Mouse (Mus musculus): Measurements from ENCODE around the gene Ganab. TPM values are rescaled to one million over a fixed set of nuclear protein-coding genes. Genes with fewer than 3 reads are reported as not detected.

The Ganab gene
- polyA plus RNA-seq, 1 experiment from 2014 or later = 118 TPM

GRCm38 (mm10) chr19:8943047-8943446 is 45.2 kb downstream of the Ganab start:
- Histone ChIP-seq H3K36me3 (peaks cover 65% of the 10 kb centered on the region), H3K27me3 (ENCODE audit: low read depth, poor library complexity, severe bottlenecking) (no peaks in the 10 kb centered on the region), H3K4me1 (peaks cover 34% of the 10 kb centered on the region), H3K9me3 (replicated peaks) (no peaks in the 10 kb centered on the region), H3K4me3 (peak overlapping the region; percentile 97), H3K27ac (replicated peaks) (peak overlapping the region; percentile 98; the same call in 1 of the 2 replicates)
- DNase-seq (ENCODE audit: low spot score) = no peak
- WGBS = 70% methylated on average over 2 of the region's 2 CpGs

GRCm38 (mm10) chr19:8944062-8944461 is 46.2 kb downstream of the Ganab start:
- Histone ChIP-seq H3K4me1 (peaks cover 34% of the 10 kb centered on the region), H3K27me3 (ENCODE audit: low read depth, poor library complexity, severe bottlenecking) (no peaks in the 10 kb centered on the region), H3K36me3 (peaks cover 65% of the 10 kb centered on the region), H3K4me3 (peak overlapping the region; percentile 97), H3K9me3 (replicated peaks) (no peaks in the 10 kb centered on the region), H3K27ac (replicated peaks) (peak overlapping the region; percentile 38; the same call in 1 of the 2 replicates)
- WGBS = 84% methylated on average over 5 of the region's 5 CpGs
- DNase-seq (ENCODE audit: low spot score) = no peak

DNA sequence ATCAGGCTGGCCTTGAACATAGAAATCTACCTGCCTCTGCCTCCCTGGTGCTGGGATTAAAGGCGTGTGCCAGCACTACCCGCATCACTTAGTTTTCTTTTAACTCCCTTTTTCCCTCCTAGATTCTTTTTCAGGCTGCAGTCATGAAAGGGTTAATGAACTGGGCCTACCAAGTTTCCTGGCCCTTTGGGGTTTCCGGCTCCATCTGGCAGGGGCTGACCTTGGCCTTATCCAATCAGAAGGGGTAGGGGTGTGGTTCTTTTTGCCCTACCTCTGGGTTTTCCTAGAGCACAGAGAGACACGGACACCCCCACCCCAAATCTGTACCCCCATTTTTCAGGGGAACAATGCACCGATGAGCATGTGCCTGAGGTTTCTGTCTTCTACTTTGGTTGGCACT is 46.9 kb downstream of the Ganab start:
- H3K36me3 ChIP-seq = peaks cover 68% of the 10 kb centered on the region
- peaks cover 34% of the 10 kb centered on the region for H3K4me1 ChIP-seq
- no peaks in the 10 kb centered on the region for H3K27me3 ChIP-seq (ENCODE audit: low read depth, poor library complexity, severe bottlenecking)
- 70% methylated on average over 5 of the region's 5 CpGs for whole genome bisulfite sequencing
- H3K4me3 ChIP-seq = peak overlapping the region; percentile 5; the same call in 1 of the 2 replicates
- no peaks in the 10 kb centered on the region for H3K9me3 ChIP-seq (replicated peaks)
- H3K27ac ChIP-seq (replicated peaks) = 0 out of 2 replicates have a peak overlapping the region, but pooled peaks have one; percentile 10
- DNase-seq (ENCODE audit: low spot score) = peak; percentile 61

GRCm38 (mm10) chr19:8945251-8945650 is 47.4 kb downstream of the Ganab start:
- peaks cover 72% of the 10 kb centered on the region for H3K36me3 ChIP-seq
- WGBS = 88% methylated on average over 6 of the region's 6 CpGs
- no peaks in the 10 kb centered on the region for H3K9me3 ChIP-seq (replicated peaks)
- peak overlapping the region; percentile 5; the same call in 1 of the 2 replicates for H3K4me3 ChIP-seq
- H3K27me3 ChIP-seq (ENCODE audit: low read depth, poor library complexity, severe bottlenecking) = no peaks in the 10 kb centered on the region
- no peak for DNase-seq (ENCODE audit: low spot score)
- 0 out of 2 replicates have a peak overlapping the region, but pooled peaks have one; percentile 10 for H3K27ac ChIP-seq (replicated peaks)
- peaks cover 34% of the 10 kb centered on the region for H3K4me1 ChIP-seq

- Histone ChIP-seq H3K36me3 (peaks cover 89% of the 10 kb centered on the region), H3K4me1 (peaks cover 22% of the 10 kb centered on the region), H3K4me3 (no peak overlapping the region), H3K27ac (replicated peaks) (no peak overlapping the region), H3K27me3 (ENCODE audit: low read depth, poor library complexity, severe bottlenecking) (no peaks in the 10 kb centered on the region), H3K9me3 (replicated peaks) (no peaks in the 10 kb centered on the region)
- DNase-seq (ENCODE audit: low spot score) = no peak
- 95% methylated on average over 7 of the region's 7 CpGs for WGBS
Observed at GRCm38 (mm10) chr19:8946929-8947328, 49.1 kb downstream of the Ganab start.

- Histone ChIP-seq H3K4me1 (peaks cover 25% of the 10 kb centered on the region), H3K27ac (replicated peaks) (no peak overlapping the region), H3K27me3 (ENCODE audit: low read depth, poor library complexity, severe bottlenecking) (no peaks in the 10 kb centered on the region), H3K4me3 (no peak overlapping the region), H3K36me3 (peaks cover 80% of the 10 kb centered on the region), H3K9me3 (replicated peaks) (no peaks in the 10 kb centered on the region)
- 95% methylated on average over 5 of the region's 5 CpGs for WGBS
- DNase-seq (ENCODE audit: low spot score) = no peak
Observed at GRCm38 (mm10) chr19:8950190-8950589, 52.3 kb downstream of the Ganab start.

DNA sequence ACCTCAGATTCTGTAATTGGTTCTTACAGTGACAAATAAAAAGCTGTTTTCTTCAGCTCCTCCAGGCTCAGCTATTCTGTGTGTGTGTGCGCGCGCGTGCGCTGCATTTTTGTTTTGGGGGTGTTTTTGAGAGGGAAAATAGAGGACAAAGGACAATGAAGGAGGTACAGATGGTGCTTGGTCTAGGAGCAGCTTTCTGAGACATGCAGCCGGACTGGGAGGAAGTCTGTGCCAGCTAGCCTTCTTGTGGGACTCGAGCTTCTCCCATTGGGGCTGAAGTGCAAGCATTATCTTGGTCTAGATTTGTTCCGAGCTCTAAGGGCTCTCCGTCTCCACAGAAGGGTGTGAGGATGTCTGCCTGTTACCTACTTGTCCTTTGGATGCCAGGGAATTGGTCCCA is 54.4 kb downstream of the Ganab start:
- Histone ChIP-seq H3K27me3 (ENCODE audit: low read depth, poor library complexity, severe bottlenecking) (no peaks in the 10 kb centered on the region), H3K4me1 (peaks cover 27% of the 10 kb centered on the region), H3K9me3 (replicated peaks) (no peaks in the 10 kb centered on the region), H3K27ac (replicated peaks) (peak overlapping the region; percentile 86; the same call in 1 of the 2 replicates), H3K4me3 (peak overlapping the region; percentile 81; the same call in 1 of the 2 replicates), H3K36me3 (peaks cover 80% of the 10 kb centered on the region)
- WGBS = 91% methylated on average over 9 of the region's 9 CpGs
- no peak for DNase-seq (ENCODE audit: low spot score)

DNA sequence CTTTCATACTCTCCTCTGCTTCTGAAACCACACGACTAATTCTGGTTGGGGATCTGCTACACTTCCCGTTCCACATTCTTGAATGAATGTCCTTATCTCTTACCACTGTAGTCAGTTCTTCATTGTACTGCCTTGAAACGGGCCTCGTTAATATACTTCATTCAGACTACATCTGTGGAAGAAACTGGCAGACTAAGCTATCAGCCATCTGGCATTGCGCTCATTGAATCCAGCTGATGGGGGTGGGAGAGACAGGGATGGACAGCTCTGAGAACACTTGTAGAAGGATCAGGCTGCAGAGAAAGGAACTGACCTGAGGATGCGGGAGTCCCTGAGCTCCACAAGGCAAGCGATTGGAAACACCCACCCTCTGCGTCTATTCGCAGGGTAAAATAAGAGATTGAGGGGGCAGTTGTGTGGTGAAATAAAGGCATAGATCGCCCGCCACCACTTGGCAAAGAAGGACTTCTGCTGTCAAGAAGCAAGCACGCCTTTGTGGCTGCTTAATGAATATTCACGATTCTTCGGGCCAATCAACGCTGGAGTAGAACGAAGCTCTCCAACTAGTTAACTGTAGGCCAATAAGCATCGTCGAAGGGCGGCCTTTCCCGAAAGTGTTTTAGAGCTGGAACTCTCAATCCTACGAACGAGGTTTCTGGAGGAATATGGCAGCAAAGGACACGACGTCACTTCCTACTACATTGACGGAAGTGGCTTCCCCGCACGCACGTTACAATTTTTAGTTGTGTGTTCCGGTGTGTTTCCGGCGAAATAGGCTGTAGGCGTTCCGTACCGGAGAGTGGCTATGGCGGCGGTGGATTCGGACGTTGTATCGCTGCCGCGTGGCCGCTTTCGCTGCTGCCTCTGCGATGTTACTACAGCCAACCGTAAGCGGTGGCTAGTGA is 55.5 kb downstream of the Ganab start, which contains the start of gene Tut1:
TSS of gene Tut1 (plus strand) at position 713 of the 905 bp plus-strand sequence.
- WGBS = 6% methylated on average over 46 of the region's 46 CpGs
- Histone ChIP-seq H3K4me3 (peak within 1 kb of the TSS; percentile 81), H3K4me1 (peaks cover 27% of the 10 kb centered on the region), H3K27ac (replicated peaks) (peak within 1 kb of the TSS; percentile 86), H3K36me3 (peaks cover 79% of the 10 kb centered on the region), H3K27me3 (ENCODE audit: low read depth, poor library complexity, severe bottlenecking) (no peaks in the 10 kb centered on the region), H3K9me3 (replicated peaks) (no peaks in the 10 kb centered on the region)
- DNase-seq (ENCODE audit: low spot score) = peak; percentile 90

DNA sequence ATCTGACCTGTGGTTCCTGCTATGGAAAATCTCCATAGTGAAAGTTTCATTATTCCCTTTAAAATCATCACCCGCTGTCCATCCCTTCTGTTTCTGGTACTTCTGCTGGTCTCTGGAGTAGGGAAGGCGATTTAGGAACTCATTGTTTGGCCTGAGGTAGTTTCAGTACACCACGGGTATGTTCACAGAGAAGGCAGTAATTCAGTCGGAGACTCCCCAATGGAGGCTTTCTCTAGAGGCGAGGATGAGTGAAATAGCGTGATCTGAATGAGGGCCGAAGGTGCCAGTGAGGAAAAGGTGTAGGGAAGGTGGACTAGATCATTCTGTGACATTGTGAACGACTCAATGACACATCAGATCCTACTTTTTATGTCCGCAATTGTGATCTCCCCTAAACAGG is 56.3 kb downstream of the Ganab start:
- Histone ChIP-seq H3K27ac (replicated peaks) (peak overlapping the region; percentile 86), H3K9me3 (replicated peaks) (no peaks in the 10 kb centered on the region), H3K4me1 (peaks cover 27% of the 10 kb centered on the region), H3K4me3 (peak overlapping the region; percentile 81), H3K36me3 (peaks cover 79% of the 10 kb centered on the region), H3K27me3 (ENCODE audit: low read depth, poor library complexity, severe bottlenecking) (no peaks in the 10 kb centered on the region)
- DNase-seq (ENCODE audit: low spot score) = no peak
- 6% methylated on average over 9 of the region's 9 CpGs for WGBS

GRCm38 (mm10) chr19:8962256-8962655 is 64.4 kb downstream of the Ganab start:
- Histone ChIP-seq H3K27ac (replicated peaks) (no peak overlapping the region), H3K4me1 (peaks cover 15% of the 10 kb centered on the region), H3K36me3 (peaks cover 88% of the 10 kb centered on the region), H3K9me3 (replicated peaks) (no peaks in the 10 kb centered on the region), H3K27me3 (ENCODE audit: low read depth, poor library complexity, severe bottlenecking) (no peaks in the 10 kb centered on the region), H3K4me3 (0 out of 2 replicates have a peak overlapping the region, but pooled peaks have one; percentile 1)
- WGBS = 96% methylated on average over 2 of the region's 2 CpGs
- DNase-seq (ENCODE audit: low spot score) = no peak

GRCm38 (mm10) chr19:8965075-8965474 is 67.2 kb downstream of the Ganab start:
- H3K27ac ChIP-seq (replicated peaks) = no peak overlapping the region
- H3K4me3 ChIP-seq = 0 out of 2 replicates have a peak overlapping the region, but pooled peaks have one; percentile 16
- H3K4me1 ChIP-seq = peaks cover 29% of the 10 kb centered on the region
- no peaks in the 10 kb centered on the region for H3K27me3 ChIP-seq (ENCODE audit: low read depth, poor library complexity, severe bottlenecking)
- H3K9me3 ChIP-seq (replicated peaks) = no peaks in the 10 kb centered on the region
- H3K36me3 ChIP-seq = peaks cover 78% of the 10 kb centered on the region
- no peak for DNase-seq (ENCODE audit: low spot score)
- WGBS = 94% methylated on average over 11 of the region's 11 CpGs

DNA sequence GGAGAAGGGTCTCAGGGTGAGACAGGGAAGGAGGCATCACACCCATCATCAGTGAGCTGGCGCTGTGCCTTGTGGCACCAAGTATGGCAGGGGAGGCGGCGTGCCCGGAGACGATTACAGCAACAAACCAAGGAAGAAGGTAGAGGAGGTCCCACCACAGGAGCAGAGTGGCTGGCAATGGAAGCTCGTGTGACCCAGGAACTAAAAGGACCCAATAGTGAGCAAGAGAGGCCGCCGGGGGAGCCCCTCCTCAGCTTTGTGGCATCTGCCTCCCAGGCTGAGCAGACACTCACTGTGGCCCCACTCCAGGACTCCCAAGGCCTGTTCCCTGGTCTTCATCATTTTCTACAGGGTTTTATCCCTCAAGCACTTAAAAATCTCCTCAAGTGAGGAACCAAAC is 67.9 kb downstream of the Ganab start:
- DNase-seq (ENCODE audit: low spot score) = no peak
- no peaks in the 10 kb centered on the region for H3K27me3 ChIP-seq (ENCODE audit: low read depth, poor library complexity, severe bottlenecking)
- WGBS = 81% methylated on average over 8 of the region's 8 CpGs
- no peaks in the 10 kb centered on the region for H3K9me3 ChIP-seq (replicated peaks)
- peaks cover 78% of the 10 kb centered on the region for H3K36me3 ChIP-seq
- peaks cover 29% of the 10 kb centered on the region for H3K4me1 ChIP-seq
- H3K27ac ChIP-seq (replicated peaks) = peak overlapping the region; percentile 94
- H3K4me3 ChIP-seq = peak overlapping the region; percentile 87

GRCm38 (mm10) chr19:8966198-8966589 is 68.3 kb downstream of the Ganab start:
- peaks cover 78% of the 10 kb centered on the region for H3K36me3 ChIP-seq
- H3K27ac ChIP-seq (replicated peaks) = peak overlapping the region; percentile 94

More at GRCm38 (mm10) chr19:8966198-8966589, 68.3 kb downstream of the Ganab start:
- Histone ChIP-seq H3K27me3 (ENCODE audit: low read depth, poor library complexity, severe bottlenecking) (no peaks in the 10 kb centered on the region), H3K4me3 (peak overlapping the region; percentile 87), H3K9me3 (replicated peaks) (no peaks in the 10 kb centered on the region), H3K4me1 (peaks cover 29% of the 10 kb centered on the region)
- WGBS = 50% methylated on average over 5 of the region's 5 CpGs
- no peak for DNase-seq (ENCODE audit: low spot score)

Measured in midbrain, embryonic 10.5 days (tissue).